Mouse (Mus musculus): ENCODE data around the gene Clpsl2.

Clpsl2 gene

GRCm38 (mm10) chr17:28549111-28549510, at the start of gene Clpsl2:
Gene Clpsl2 (plus strand): TSS chr17:28549411.
- no peak for DNase-seq

GRCm38 (mm10) chr17:28500465-28500864, 48.7 kb upstream of the Clpsl2 start:
- DNase-seq = no peak

GRCm38 (mm10) chr17:28502196-28502821, 46.9 kb upstream of the Clpsl2 start:
- DNase-seq = peak in 1 of 2 experiments; percentile 47

GRCm38 (mm10) chr17:28504182-28504581, 45.0 kb upstream of the Clpsl2 start:
- DNase-seq = no peak

GRCm38 (mm10) chr17:28505591-28505990, 43.6 kb upstream of the Clpsl2 start:
- no peak for DNase-seq

- DNase-seq = no peak
Observed at GRCm38 (mm10) chr17:28506895-28507294, 42.3 kb upstream of the Clpsl2 start.

- DNase-seq = no peak
Observed at GRCm38 (mm10) chr17:28507496-28507895, 41.7 kb upstream of the Clpsl2 start.

GRCm38 (mm10) chr17:28510445-28511342, 38.5 kb upstream of the Clpsl2 start:
- DNase-seq = peak; percentile 55 to 70

GRCm38 (mm10) chr17:28511616-28512541, 37.3 kb upstream of the Clpsl2 start:
- DNase-seq = no peak

GRCm38 (mm10) chr17:28512696-28513095, 36.5 kb upstream of the Clpsl2 start:
- peak; percentile 70 to 84 for DNase-seq

- no peak for DNase-seq
Observed at GRCm38 (mm10) chr17:28513337-28513736, 35.9 kb upstream of the Clpsl2 start.

- DNase-seq = peak in 1 of 2 experiments; percentile 48
Observed at GRCm38 (mm10) chr17:28513844-28514243, 35.4 kb upstream of the Clpsl2 start.

- no peak for DNase-seq
Observed at GRCm38 (mm10) chr17:28514555-28514954, 34.7 kb upstream of the Clpsl2 start.

GRCm38 (mm10) chr17:28515431-28516341, 33.5 kb upstream of the Clpsl2 start:
- DNase-seq = peak; percentile 85 to 92

- no peak for DNase-seq
Observed at GRCm38 (mm10) chr17:28516881-28517280, 32.3 kb upstream of the Clpsl2 start.

- DNase-seq = peak; percentile 84 to 90
Observed at GRCm38 (mm10) chr17:28517441-28517955, 31.7 kb upstream of the Clpsl2 start, which contains the start of gene Fkbp5. Gene Fkbp5 (minus strand): TSS chr17:28517527.

GRCm38 (mm10) chr17:28517956-28518614, 31.1 kb upstream of the Clpsl2 start:
- DNase-seq = peak; percentile 94 to 96

- DNase-seq = peak; percentile 63 to 81
Observed at GRCm38 (mm10) chr17:28518615-28519071, 30.6 kb upstream of the Clpsl2 start.

GRCm38 (mm10) chr17:28519827-28520226, 29.4 kb upstream of the Clpsl2 start:
- no peak for DNase-seq

GRCm38 (mm10) chr17:28520561-28520960, 28.6 kb upstream of the Clpsl2 start:
- DNase-seq = no peak
